Mouse (Mus musculus): ENCODE measurements around the gene Spem2.

Spem2 gene

GRCm38 (mm10) chr11:69797924-69798323, 20.3 kb downstream of the Spem2 start:
- no peak for DNase-seq

- DNase-seq: no peak
Measured at GRCm38 (mm10) chr11:69795983-69796435, 22.3 kb downstream of the Spem2 start.

GRCm38 (mm10) chr11:69795168-69795982, 22.9 kb downstream of the Spem2 start, which contains the start of gene Chrnb1:
TSS of gene Chrnb1 (minus strand) at chr11:69795943.
- DNase-seq: peak; percentile 97

GRCm38 (mm10) chr11:69793429-69793828, 24.8 kb downstream of the Spem2 start:
- no peak for DNase-seq

GRCm38 (mm10) chr11:69791420-69791819, 26.8 kb downstream of the Spem2 start:
- DNase-seq: no peak

GRCm38 (mm10) chr11:69789431-69789830, 28.8 kb downstream of the Spem2 start:
- no peak for DNase-seq

- DNase-seq: no peak
Measured at GRCm38 (mm10) chr11:69787306-69787705, 31.0 kb downstream of the Spem2 start.

GRCm38 (mm10) chr11:69784793-69785272, 33.4 kb downstream of the Spem2 start:
- DNase-seq: peak; percentile 47

GRCm38 (mm10) chr11:69781828-69782227, 36.4 kb downstream of the Spem2 start:
- DNase-seq: no peak

GRCm38 (mm10) chr11:69778985-69779384, 39.3 kb downstream of the Spem2 start:
- no peak for DNase-seq

GRCm38 (mm10) chr11:69778258-69778982, 39.8 kb downstream of the Spem2 start:
- DNase-seq: peak; percentile 65

GRCm38 (mm10) chr11:69777504-69778257, 40.6 kb downstream of the Spem2 start:
- DNase-seq: peak; percentile 63

GRCm38 (mm10) chr11:69776488-69776887, 41.8 kb downstream of the Spem2 start:
- no peak for DNase-seq

- peak; percentile 49 for DNase-seq
Measured at GRCm38 (mm10) chr11:69775716-69776115, 42.5 kb downstream of the Spem2 start.

- no peak for DNase-seq
Measured at GRCm38 (mm10) chr11:69774961-69775360, 43.3 kb downstream of the Spem2 start.

- DNase-seq: peak; percentile 55
Measured at GRCm38 (mm10) chr11:69767625-69767909, 50.7 kb downstream of the Spem2 start.

GRCm38 (mm10) chr11:69766872-69767624, 51.2 kb downstream of the Spem2 start:
- peak; percentile 31 for DNase-seq
